In genomic region chr6:4508279-4508678, GRCm38 (mm10) we compare ENCODE assay signal across 14 mouse cellular contexts. TPM values are rescaled to one million over a fixed set of nuclear protein-coding genes. Genes with fewer than 3 reads are reported as not detected.
DNase-seq lines count a peak whose midpoint lies in the region; ATAC-seq lines count a peak whose summit lies in the region.
"Had no signal": no experiment of that assay in that cellular context is flagged by ENCODE, and none has a peak within 500 bp of the region (broad histone marks: within the 10 kb centered on the region; RNA-seq: fewer than 3 reads in every experiment).

No protein-coding gene starts in this region.

- peaks cover 8% of the 10 kb centered on the region; the same call in 1 of the 2 replicates for H3K4me1 ChIP-seq in heart, embryonic 12.5 days (replicated peaks)
- H3K4me1 ChIP-seq in limb, embryonic 12.5 days (replicated peaks) = peaks cover 24% of the 10 kb centered on the region
- H3K4me1 ChIP-seq in limb, embryonic 10.5 days = peaks cover 41% of the 10 kb centered on the region
- H3K4me1 ChIP-seq in embryonic facial prominence, embryonic 14.5 days (ENCODE audit: control insufficient read depth, insufficient read depth, low read length) = peaks cover 18% of the 10 kb centered on the region
- H3K4me1 ChIP-seq in stomach, embryonic 14.5 days (ENCODE audit: control insufficient read depth, insufficient read depth, low read length) = 0 out of 2 replicates have a peak, but pooled peaks cover 4% of the 10 kb centered on the region

- no peak overlapping the region for H3K9ac ChIP-seq in heart, embryonic 12.5 days
- H3K9ac ChIP-seq in limb, embryonic 12.5 days (replicated peaks) = no peak overlapping the region
- H3K9ac ChIP-seq in embryonic facial prominence, embryonic 14.5 days (ENCODE audit: low read depth, low read length) = peak overlapping the region; percentile 34
- no peak overlapping the region for H3K9ac ChIP-seq in stomach, embryonic 14.5 days (replicated peaks; ENCODE audit: low read depth, low read length)

- H3K4me2 ChIP-seq in heart, embryonic 12.5 days = peak overlapping the region; percentile 11; the same call in 1 of the 2 replicates
- peak overlapping the region; percentile 68 for H3K4me2 ChIP-seq in limb, embryonic 12.5 days
- peak overlapping the region; percentile 66 for H3K4me2 ChIP-seq in embryonic facial prominence, embryonic 14.5 days (ENCODE audit: low read depth, low read length)
- peak overlapping the region; percentile 48 for H3K4me2 ChIP-seq in stomach, embryonic 14.5 days (replicated peaks; ENCODE audit: low read depth, low read length)
- H3K4me2 ChIP-seq: midbrain, embryonic 11.5 days had no signal

- no peak for DNase-seq in heart, postnatal 25 days (ENCODE audit: low spot score)
- no peak for DNase-seq in limb, embryonic 10.5 days (ENCODE audit: low spot score)
- DNase-seq in embryonic facial prominence, embryonic 14.5 days (ENCODE audit: low spot score) = no peak
- DNase-seq in right cerebral cortex, postnatal 25 days = no peak
- DNase-seq in c-Kit-positive CD71-positive TER-119-positive erythroid progenitor cells, embryonic 14.5 days (ENCODE audit: low spot score) = no peak
- DNase-seq: cerebellum, adult 18-20 months; heart, postnatal 14 days; lung, postnatal 10 days had no signal

- no peak for ATAC-seq in heart, embryonic 12.5 days (ENCODE audit: insufficient number of reproducible peaks, low FRiP score)
- ATAC-seq in limb, embryonic 12.5 days (ENCODE audit: insufficient number of reproducible peaks, insufficient read depth, low FRiP score, low TSS enrichment, low read depth) = no peak
- no peak for ATAC-seq in embryonic facial prominence, embryonic 14.5 days (ENCODE audit: low read depth)
- ATAC-seq in stomach, embryonic 14.5 days (ENCODE audit: insufficient number of reproducible peaks, insufficient read depth, low FRiP score, low read depth) = no peak
- ATAC-seq: inflammation-experienced regulatory T-cells, adult 6 months had no signal

- no peaks in the 10 kb centered on the region for H3K36me3 ChIP-seq in heart, embryonic 12.5 days
- H3K36me3 ChIP-seq in limb, embryonic 12.5 days = peaks cover 43% of the 10 kb centered on the region
- H3K36me3 ChIP-seq in limb, embryonic 10.5 days = peaks cover 46% of the 10 kb centered on the region
- H3K36me3 ChIP-seq in embryonic facial prominence, embryonic 14.5 days (ENCODE audit: control insufficient read depth, insufficient read depth, low read length) = peaks cover 38% of the 10 kb centered on the region
- peaks cover 21% of the 10 kb centered on the region for H3K36me3 ChIP-seq in stomach, embryonic 14.5 days (ENCODE audit: control insufficient read depth, insufficient read depth, low read length)
- H3K36me3 ChIP-seq: forebrain, embryonic 10.5 days had no signal

- no peaks in the 10 kb centered on the region for H3K9me3 ChIP-seq in heart, embryonic 12.5 days (replicated peaks)
- H3K9me3 ChIP-seq in limb, embryonic 12.5 days = no peaks in the 10 kb centered on the region
- no peaks in the 10 kb centered on the region for H3K9me3 ChIP-seq in limb, embryonic 10.5 days (replicated peaks)
- H3K9me3 ChIP-seq in embryonic facial prominence, embryonic 14.5 days (ENCODE audit: control insufficient read depth, low read length) = no peaks in the 10 kb centered on the region
- H3K9me3 ChIP-seq in stomach, embryonic 14.5 days (ENCODE audit: control insufficient read depth, low read depth, low read length) = no peaks in the 10 kb centered on the region
- H3K9me3 ChIP-seq: forebrain, embryonic 10.5 days had no signal

- no peak overlapping the region for H3K27ac ChIP-seq in heart, embryonic 12.5 days (ENCODE audit: poor library complexity, severe bottlenecking)
- H3K27ac ChIP-seq in limb, embryonic 12.5 days = no peak overlapping the region
- no peak overlapping the region for H3K27ac ChIP-seq in limb, embryonic 10.5 days
- H3K27ac ChIP-seq in embryonic facial prominence, embryonic 14.5 days (replicated peaks; ENCODE audit: low read depth, low read length) = no peak overlapping the region; the same call in 1 of the 2 replicates
- H3K27ac ChIP-seq in stomach, embryonic 14.5 days (ENCODE audit: low read length) = no peak overlapping the region
- H3K27ac ChIP-seq: forebrain, embryonic 10.5 days had no signal

- 78% methylated on average over 4 of the region's 4 CpGs for WGBS in heart, embryonic 12.5 days
- 74% methylated on average over 4 of the region's 4 CpGs for WGBS in limb, embryonic 12.5 days
- WGBS in limb, embryonic 10.5 days = 89% methylated on average over 4 of the region's 4 CpGs
- 66% methylated on average over 4 of the region's 4 CpGs for WGBS in embryonic facial prominence, embryonic 14.5 days
- WGBS in stomach, embryonic 14.5 days = 76% methylated on average over 4 of the region's 4 CpGs

- intact Hi-C loops in heart, postnatal 25 days (cut with DNase I) = no loop called here

- H3K4me3 ChIP-seq in heart, embryonic 12.5 days = no peak overlapping the region
- H3K4me3 ChIP-seq in limb, embryonic 12.5 days (replicated peaks) = peak overlapping the region; percentile 25; the same call in 1 of the 2 replicates
- no peak overlapping the region; the same call in 1 of the 2 replicates for H3K4me3 ChIP-seq in limb, embryonic 10.5 days
- peak overlapping the region; percentile 57 for H3K4me3 ChIP-seq in embryonic facial prominence, embryonic 14.5 days (ENCODE audit: low read depth, low read length)
- H3K4me3 ChIP-seq in stomach, embryonic 14.5 days (ENCODE audit: low read depth, low read length) = peak overlapping the region; percentile 58
- H3K4me3 ChIP-seq: forebrain, embryonic 10.5 days had no signal

- H3K27me3 ChIP-seq in heart, embryonic 12.5 days (replicated peaks) = no peaks in the 10 kb centered on the region
- no peaks in the 10 kb centered on the region for H3K27me3 ChIP-seq in limb, embryonic 12.5 days
- no peaks in the 10 kb centered on the region for H3K27me3 ChIP-seq in limb, embryonic 10.5 days (ENCODE audit: low read depth, poor library complexity, severe bottlenecking)
- H3K27me3 ChIP-seq in embryonic facial prominence, embryonic 14.5 days (replicated peaks; ENCODE audit: control insufficient read depth, insufficient read depth, low read length) = no peaks in the 10 kb centered on the region
- no peaks in the 10 kb centered on the region for H3K27me3 ChIP-seq in stomach, embryonic 14.5 days (ENCODE audit: control insufficient read depth, insufficient read depth, low read length)

RNA-seq across cellular contexts. Expression of gene Col1a2, which starts 3.7 kb away (rescaled TPM):
- 230 and 232 TPM in 2 replicates for polyA plus RNA-seq in heart, embryonic 12.5 days (2016; fragmentation: Nextera tagmentation; extraction: Ambion mirVana)
- 100 to 1,000 TPM; 176 to 187 TPM for total RNA-seq in heart, postnatal 25 days (2021)
- 448 and 471 TPM in 2 replicates for polyA plus RNA-seq in limb, embryonic 12.5 days (2016; fragmentation: Nextera tagmentation; extraction: Ambion mirVana)
- 109 and 248 TPM in 2 replicates for polyA plus RNA-seq in limb, embryonic 10.5 days (2016; fragmentation: Nextera tagmentation; extraction: Ambion mirVana)
- 2,526 and 3,098 TPM in 2 replicates for polyA plus RNA-seq in embryonic facial prominence, embryonic 14.5 days (2014; fragmentation: Nextera tagmentation; extraction: Ambion mirVana)
- 751 and 803 TPM in 2 replicates for polyA plus RNA-seq in stomach, embryonic 14.5 days (2014; fragmentation: Nextera tagmentation; extraction: Ambion mirVana)

Comparison
In these comparisons a context has a peak if more than half of its experiments do, and no peak if none do; other contexts are left out.
1. H3K4me3 ChIP-seq: peak in limb, embryonic 12.5 days (single experiment), embryonic facial prominence, embryonic 14.5 days (single experiment) and stomach, embryonic 14.5 days (single experiment); none in heart, embryonic 12.5 days (single experiment) and limb, embryonic 10.5 days (single experiment).
2. H3K4me2 ChIP-seq: peak in every context shown above with its lines; median percentile 68 in limb, embryonic 12.5 days; 66 in embryonic facial prominence, embryonic 14.5 days; 48 in stomach, embryonic 14.5 days; 11 in heart, embryonic 12.5 days.